Mouse (Mus musculus) megakaryocyte progenitor cell, adult 5-6 weeks (primary cell): ENCODE measurements at regions not wholly inside any gene's neighbourhood (a gene's known extent, or its start where the extent isn't known, plus 50 kb on each side); places are given as distances from the start of the nearest gene placed in this dataset.

Experiments
- ATAC-seq: replicated peaks from 2 replicates; pipeline ENCODE4 v1.8.0; 2016; ENCODE audit warnings: mild to moderate bottlenecking, moderate TSS enrichment, inconsistent platforms; ENCODE audit not compliant: poor library complexity

DNA sequence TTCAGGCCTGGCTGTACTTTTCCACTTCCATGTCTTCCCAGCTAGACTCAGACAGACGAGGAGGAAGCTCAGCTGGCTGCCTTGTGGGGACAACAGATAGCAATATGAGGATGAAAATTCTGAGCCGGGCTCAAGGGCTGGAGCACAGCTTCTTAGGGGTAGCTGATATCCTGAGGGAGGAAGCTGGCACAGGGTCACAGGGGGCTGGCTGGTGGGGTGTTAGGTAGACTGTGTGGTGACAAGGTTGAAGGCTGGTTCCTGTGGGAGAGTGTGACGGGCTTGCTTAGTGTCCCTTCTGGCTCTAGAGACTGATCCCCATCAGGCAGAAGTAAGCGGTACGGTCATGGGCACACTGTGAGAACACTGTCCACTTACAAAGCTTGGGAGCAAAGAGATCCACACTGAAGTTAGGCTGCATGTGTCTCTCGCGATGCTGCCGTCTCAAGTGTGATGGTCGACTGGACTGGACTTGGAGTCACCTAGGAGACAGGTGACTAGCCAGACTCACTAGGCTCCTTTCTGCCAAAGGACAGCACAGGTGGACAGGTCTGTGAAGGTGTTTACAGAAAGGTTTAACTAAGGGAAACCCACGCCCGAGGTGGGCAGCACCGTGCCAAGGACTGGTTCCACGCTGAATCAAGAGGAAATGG lies 111.1 kb upstream of the S1pr3 start:
- ATAC-seq = no peak

- no peak for ATAC-seq
Observed at GRCm38 (mm10) chr13:51299047-51299760, 109.2 kb upstream of the S1pr3 start.

DNA sequence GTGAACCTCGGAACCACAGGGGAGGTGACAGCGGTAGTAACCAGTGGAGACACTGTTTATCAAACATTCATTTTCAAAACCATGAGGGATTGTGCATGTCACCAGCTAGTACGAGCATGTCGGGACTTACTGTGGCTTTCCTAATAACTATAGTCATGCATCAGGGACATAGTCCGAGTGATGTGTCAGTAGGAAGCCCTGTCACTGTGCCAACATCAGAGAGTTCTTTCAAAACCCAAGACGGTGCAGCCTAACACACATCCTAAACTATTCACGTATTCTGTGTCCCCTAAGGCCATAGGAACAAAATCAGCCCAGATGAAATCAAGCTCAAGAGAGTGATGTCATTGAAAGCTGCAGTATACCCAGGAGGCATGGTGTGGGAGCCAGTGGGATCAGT lies 107.0 kb upstream of the S1pr3 start:
- ATAC-seq = no peak

- no peak for ATAC-seq
Observed at GRCm38 (mm10) chr13:51303112-51303511, 105.3 kb upstream of the S1pr3 start.

DNA sequence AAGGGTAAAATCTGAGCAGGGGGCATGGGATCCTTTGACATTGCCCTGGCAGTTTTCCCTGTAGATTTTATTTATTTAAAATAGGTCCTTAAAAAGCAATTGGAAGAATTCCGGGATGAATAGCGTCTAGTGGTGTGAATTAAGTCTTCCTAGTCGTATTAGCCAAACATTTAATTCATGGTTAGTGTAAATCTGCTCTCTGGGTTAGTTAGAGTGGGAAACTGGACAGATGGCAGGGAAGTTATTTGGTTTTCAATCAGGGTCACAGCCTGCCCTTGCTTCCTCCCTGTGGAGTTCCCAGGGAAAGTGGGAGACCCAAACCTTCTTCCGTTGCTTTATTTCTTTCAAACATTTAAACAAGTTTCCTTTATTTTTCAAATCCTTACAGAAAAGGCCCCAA lies 103.8 kb upstream of the S1pr3 start:
- no peak for ATAC-seq

- ATAC-seq = no peak
Observed at GRCm38 (mm10) chr13:51309446-51309845, 99.0 kb upstream of the S1pr3 start.

DNA sequence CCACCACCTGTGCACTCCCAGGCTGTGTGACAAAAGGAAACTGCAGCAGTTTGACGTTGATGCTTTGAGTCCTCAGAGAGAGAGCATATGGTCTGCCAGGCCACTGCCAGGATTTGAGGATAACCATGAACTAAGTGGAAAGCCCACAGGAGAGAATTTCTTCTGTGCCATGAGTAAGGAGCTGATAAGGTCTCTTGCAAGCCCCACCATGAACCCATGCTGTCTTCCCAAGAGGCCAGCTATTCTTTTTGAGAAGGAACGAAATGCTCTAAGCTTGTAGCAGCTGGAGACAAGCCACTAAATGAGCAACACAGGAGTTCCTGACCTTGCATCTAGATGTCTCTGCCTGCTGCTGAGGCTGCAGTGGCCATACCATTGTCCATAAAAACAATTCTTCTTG lies 98.4 kb upstream of the S1pr3 start:
- no peak for ATAC-seq

DNA sequence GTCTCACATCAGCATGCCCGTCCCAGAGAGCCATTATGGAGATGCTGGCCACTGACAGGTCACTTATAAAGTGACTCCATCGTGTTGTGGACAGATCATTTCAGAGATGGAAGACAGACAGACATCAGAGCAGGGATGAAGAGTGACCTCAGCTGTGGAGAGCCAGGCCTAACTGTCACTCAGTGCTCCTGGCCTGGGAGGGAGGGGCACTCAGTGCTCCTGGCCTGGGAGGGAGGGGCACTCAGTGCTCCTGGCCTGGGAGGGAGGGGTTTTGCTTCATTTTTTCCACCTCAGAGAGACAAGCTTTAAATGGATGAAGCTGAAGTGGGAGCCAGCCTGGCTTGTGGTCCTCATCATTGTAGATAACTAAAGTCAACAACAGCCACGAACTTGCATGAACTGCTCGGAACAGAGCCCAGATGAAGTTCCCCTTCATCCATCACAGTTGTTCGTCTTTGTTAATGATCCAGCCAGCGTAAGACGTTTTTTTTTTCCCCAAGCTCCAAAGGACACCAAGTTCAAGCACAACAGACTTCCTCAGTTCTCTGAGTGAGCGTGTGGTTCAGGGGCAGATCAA lies 96.7 kb upstream of the S1pr3 start:
- no peak for ATAC-seq

GRCm38 (mm10) chr13:51313129-51313850 lies 95.1 kb upstream of the S1pr3 start:
- ATAC-seq = no peak

GRCm38 (mm10) chr13:51314541-51314977 lies 93.9 kb upstream of the S1pr3 start:
- ATAC-seq = peak; percentile 68

DNA sequence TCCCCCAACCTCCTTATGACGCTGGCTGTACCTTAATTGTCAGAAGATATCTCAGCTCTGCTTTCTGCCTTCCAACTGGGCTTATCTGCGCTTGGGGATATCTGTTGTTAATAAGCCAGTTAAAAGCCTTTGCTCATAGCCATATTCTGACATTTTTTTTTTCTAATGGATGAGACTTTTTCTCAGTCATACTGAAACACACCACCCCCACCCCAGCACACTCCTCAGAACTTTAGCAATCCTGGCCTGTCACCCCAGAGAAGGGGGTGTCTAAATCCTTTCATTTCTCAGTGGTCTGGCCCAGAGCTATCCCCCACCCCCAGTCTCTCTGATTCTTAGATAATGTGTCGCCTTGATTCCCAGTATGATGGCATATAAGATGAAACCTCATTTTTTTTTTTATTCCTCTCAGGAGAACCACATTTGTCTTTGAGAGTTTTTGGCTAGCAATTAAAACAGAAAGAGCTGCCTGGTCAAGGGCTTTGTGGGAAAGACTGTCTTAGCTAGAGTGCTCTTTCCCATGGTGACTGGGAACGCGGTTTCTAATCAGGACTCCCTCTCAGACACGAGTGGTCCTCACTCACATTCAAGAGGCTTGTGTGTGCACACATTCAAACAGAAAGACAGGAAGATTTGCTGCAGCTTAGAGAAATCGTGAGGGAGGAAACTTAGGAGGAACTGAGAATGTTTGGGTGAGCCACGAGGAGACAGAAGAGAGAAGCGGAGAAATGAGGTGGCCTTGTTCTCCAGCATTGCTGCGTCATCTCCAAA lies 93.2 kb upstream of the S1pr3 start:
- ATAC-seq = peak; percentile 76

- peak; percentile 32; the same call in 1 of the 2 replicates for ATAC-seq
Observed at GRCm38 (mm10) chr13:51315779-51316041, 92.7 kb upstream of the S1pr3 start.

- peak; percentile 69 for ATAC-seq
Observed at GRCm38 (mm10) chr13:51323058-51323715, 85.3 kb upstream of the S1pr3 start.

DNA sequence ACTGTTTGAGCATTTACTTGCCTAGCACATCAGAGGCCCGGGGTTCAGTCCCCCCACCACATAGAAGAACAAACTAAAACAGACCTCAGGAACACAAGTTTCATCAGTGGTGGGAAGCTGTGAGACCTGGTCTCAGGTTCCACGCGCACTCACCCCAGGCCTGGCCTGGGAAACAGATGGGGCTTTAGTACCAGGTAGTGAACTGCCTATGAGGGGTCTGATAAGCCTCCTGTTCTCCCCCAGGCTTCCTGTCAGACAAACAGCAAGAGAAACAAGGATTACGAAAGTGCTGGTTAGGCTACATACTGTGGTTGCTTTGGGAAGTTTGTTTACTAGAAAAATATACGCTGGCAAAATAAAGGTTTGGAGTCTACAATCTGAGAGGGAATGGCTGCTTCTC lies 83.7 kb upstream of the S1pr3 start:
- ATAC-seq = peak; percentile 54

DNA sequence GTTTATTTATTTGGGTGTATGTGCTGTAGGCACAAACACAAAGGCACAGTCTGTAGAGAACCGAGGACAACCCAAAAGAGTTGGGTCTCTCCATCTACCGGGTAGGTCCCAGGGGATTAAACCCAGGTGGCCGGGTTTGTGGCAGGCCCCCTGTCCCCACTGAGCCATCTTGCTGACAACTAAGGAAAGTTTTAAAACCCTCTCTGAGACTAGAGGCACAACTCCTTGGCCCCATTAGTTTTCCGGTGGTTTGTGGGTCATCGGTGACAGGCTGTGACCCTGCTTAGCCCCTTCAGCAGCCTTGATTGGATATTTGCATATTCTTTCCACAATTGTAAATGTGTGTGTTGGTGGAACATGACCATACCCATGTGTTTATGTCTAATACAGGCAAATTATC lies 83.1 kb upstream of the S1pr3 start:
- no peak for ATAC-seq

GRCm38 (mm10) chr13:51326128-51326527 lies 82.3 kb upstream of the S1pr3 start:
- ATAC-seq = no peak

- no peak for ATAC-seq
Observed at GRCm38 (mm10) chr13:51328131-51328970, 80.1 kb upstream of the S1pr3 start.

- ATAC-seq = no peak
Observed at GRCm38 (mm10) chr13:51328971-51329346, 79.5 kb upstream of the S1pr3 start.

- no peak for ATAC-seq
Observed at GRCm38 (mm10) chr13:51329717-51330116, 78.7 kb upstream of the S1pr3 start.

- no peak for ATAC-seq
Observed at GRCm38 (mm10) chr13:51332271-51332670, 76.2 kb upstream of the S1pr3 start.
